Mouse (Mus musculus): ENCODE measurements at regions not wholly inside any gene's neighbourhood (a gene's known extent, or its start where the extent isn't known, plus 50 kb on each side); places are given as distances from the start of the nearest gene placed in this dataset.

GRCm38 (mm10) chr1:63869342-63869741 lies 100.3 kb upstream of the 4933402D24Rik start:
- Histone ChIP-seq H3K27me3 (replicated peaks; ENCODE audit: control insufficient read depth, insufficient read depth, low read length) (no peaks in the 10 kb centered on the region), H3K27ac (ENCODE audit: low read length) (no peak overlapping the region), H3K4me1 (replicated peaks; ENCODE audit: control insufficient read depth, insufficient read depth, low read length) (no peaks in the 10 kb centered on the region), H3K9me3 (ENCODE audit: control insufficient read depth, low read length) (no peaks in the 10 kb centered on the region), H3K4me2 (ENCODE audit: low read length) (no peak overlapping the region), H3K9ac (replicated peaks; ENCODE audit: low read depth, low read length) (no peak overlapping the region), H3K36me3 (ENCODE audit: control insufficient read depth, insufficient read depth) (no peaks in the 10 kb centered on the region), H3K4me3 (replicated peaks; ENCODE audit: low read length) (no peak overlapping the region)
- no peak for ATAC-seq
- WGBS, result 76% methylated on average over 2 of the region's 2 CpGs

GRCm38 (mm10) chr1:63857933-63858649 lies 89.0 kb upstream of the 4933402D24Rik start:
- Histone ChIP-seq H3K9me3 (ENCODE audit: control insufficient read depth, low read length) (no peaks in the 10 kb centered on the region), H3K27ac (ENCODE audit: low read length) (peak overlapping the region; percentile 72), H3K36me3 (ENCODE audit: control insufficient read depth, insufficient read depth) (no peaks in the 10 kb centered on the region), H3K27me3 (replicated peaks; ENCODE audit: control insufficient read depth, insufficient read depth, low read length) (no peaks in the 10 kb centered on the region), H3K4me2 (ENCODE audit: low read length) (no peak overlapping the region), H3K4me3 (replicated peaks; ENCODE audit: low read length) (no peak overlapping the region), H3K9ac (replicated peaks; ENCODE audit: low read depth, low read length) (no peak overlapping the region), H3K4me1 (replicated peaks; ENCODE audit: control insufficient read depth, insufficient read depth, low read length) (peaks cover 11% of the 10 kb centered on the region)
- peak; percentile 45 for ATAC-seq
- WGBS, result 25% methylated on average over 6 of the region's 6 CpGs

- H3K4me2 ChIP-seq (ENCODE audit: low read length), result no peak overlapping the region
- no peak overlapping the region for H3K4me3 ChIP-seq (replicated peaks; ENCODE audit: low read length)
- H3K27me3 ChIP-seq (replicated peaks; ENCODE audit: control insufficient read depth, insufficient read depth, low read length), result no peaks in the 10 kb centered on the region
- peak overlapping the region; percentile 54 for H3K27ac ChIP-seq (ENCODE audit: low read length)
- WGBS, result 34% methylated on average over 5 of the region's 5 CpGs
- no peaks in the 10 kb centered on the region for H3K36me3 ChIP-seq (ENCODE audit: control insufficient read depth, insufficient read depth)
- H3K9ac ChIP-seq (replicated peaks; ENCODE audit: low read depth, low read length), result no peak overlapping the region
- ATAC-seq, result 0 out of 2 replicates have a peak, but pooled peaks have one; percentile 31
- peaks cover 11% of the 10 kb centered on the region for H3K4me1 ChIP-seq (replicated peaks; ENCODE audit: control insufficient read depth, insufficient read depth, low read length)
- H3K9me3 ChIP-seq (ENCODE audit: control insufficient read depth, low read length), result no peaks in the 10 kb centered on the region
Measured at GRCm38 (mm10) chr1:63857468-63857867, 88.4 kb upstream of the 4933402D24Rik start.

- H3K27ac ChIP-seq (ENCODE audit: low read length), result no peak overlapping the region
- WGBS, result 81% methylated on average over 2 of the region's 2 CpGs
- no peak for ATAC-seq
- no peak overlapping the region for H3K9ac ChIP-seq (replicated peaks; ENCODE audit: low read depth, low read length)
- no peaks in the 10 kb centered on the region for H3K9me3 ChIP-seq (ENCODE audit: control insufficient read depth, low read length)
- H3K4me3 ChIP-seq (replicated peaks; ENCODE audit: low read length), result no peak overlapping the region
- H3K4me1 ChIP-seq (replicated peaks; ENCODE audit: control insufficient read depth, insufficient read depth, low read length), result peaks cover 11% of the 10 kb centered on the region
- H3K27me3 ChIP-seq (replicated peaks; ENCODE audit: control insufficient read depth, insufficient read depth, low read length), result no peaks in the 10 kb centered on the region
- no peak overlapping the region for H3K4me2 ChIP-seq (ENCODE audit: low read length)
- no peaks in the 10 kb centered on the region for H3K36me3 ChIP-seq (ENCODE audit: control insufficient read depth, insufficient read depth)
Measured at GRCm38 (mm10) chr1:63856366-63856765, 87.3 kb upstream of the 4933402D24Rik start.

GRCm38 (mm10) chr1:63854794-63855193 lies 85.7 kb upstream of the 4933402D24Rik start:
- Histone ChIP-seq H3K27me3 (replicated peaks; ENCODE audit: control insufficient read depth, insufficient read depth, low read length) (no peaks in the 10 kb centered on the region), H3K36me3 (ENCODE audit: control insufficient read depth, insufficient read depth) (no peaks in the 10 kb centered on the region), H3K9me3 (ENCODE audit: control insufficient read depth, low read length) (no peaks in the 10 kb centered on the region), H3K4me3 (replicated peaks; ENCODE audit: low read length) (no peak overlapping the region), H3K4me2 (ENCODE audit: low read length) (no peak overlapping the region), H3K27ac (ENCODE audit: low read length) (no peak overlapping the region), H3K4me1 (replicated peaks; ENCODE audit: control insufficient read depth, insufficient read depth, low read length) (peaks cover 11% of the 10 kb centered on the region), H3K9ac (replicated peaks; ENCODE audit: low read depth, low read length) (no peak overlapping the region)
- no peak for ATAC-seq
- 69% methylated on average over 3 of the region's 3 CpGs for WGBS

- 41% methylated on average over 4 of the region's 4 CpGs for WGBS
- Histone ChIP-seq H3K4me1 (replicated peaks; ENCODE audit: control insufficient read depth, insufficient read depth, low read length) (no peaks in the 10 kb centered on the region), H3K4me2 (ENCODE audit: low read length) (no peak overlapping the region), H3K9me3 (ENCODE audit: control insufficient read depth, low read length) (no peaks in the 10 kb centered on the region), H3K9ac (replicated peaks; ENCODE audit: low read depth, low read length) (no peak overlapping the region), H3K4me3 (replicated peaks; ENCODE audit: low read length) (no peak overlapping the region), H3K36me3 (ENCODE audit: control insufficient read depth, insufficient read depth) (no peaks in the 10 kb centered on the region), H3K27ac (ENCODE audit: low read length) (no peak overlapping the region), H3K27me3 (replicated peaks; ENCODE audit: control insufficient read depth, insufficient read depth, low read length) (no peaks in the 10 kb centered on the region)
- ATAC-seq, result peak; percentile 71
Measured at GRCm38 (mm10) chr1:63851476-63852094, 82.5 kb upstream of the 4933402D24Rik start.

- H3K4me2 ChIP-seq (ENCODE audit: low read length), result no peak overlapping the region
- no peaks in the 10 kb centered on the region for H3K9me3 ChIP-seq (ENCODE audit: control insufficient read depth, low read length)
- H3K27ac ChIP-seq (ENCODE audit: low read length), result no peak overlapping the region
- no peak for ATAC-seq
- H3K9ac ChIP-seq (replicated peaks; ENCODE audit: low read depth, low read length), result no peak overlapping the region
- H3K4me1 ChIP-seq (replicated peaks; ENCODE audit: control insufficient read depth, insufficient read depth, low read length), result no peaks in the 10 kb centered on the region
- no peaks in the 10 kb centered on the region for H3K27me3 ChIP-seq (replicated peaks; ENCODE audit: control insufficient read depth, insufficient read depth, low read length)
- H3K36me3 ChIP-seq (ENCODE audit: control insufficient read depth, insufficient read depth), result no peaks in the 10 kb centered on the region
- no peak overlapping the region for H3K4me3 ChIP-seq (replicated peaks; ENCODE audit: low read length)
- WGBS, result 83% methylated on average over 3 of the region's 3 CpGs
Measured at GRCm38 (mm10) chr1:63850262-63850661, 81.2 kb upstream of the 4933402D24Rik start.

- Histone ChIP-seq H3K27me3 (replicated peaks; ENCODE audit: control insufficient read depth, insufficient read depth, low read length) (no peaks in the 10 kb centered on the region), H3K4me3 (replicated peaks; ENCODE audit: low read length) (no peak overlapping the region), H3K36me3 (ENCODE audit: control insufficient read depth, insufficient read depth) (no peaks in the 10 kb centered on the region), H3K4me2 (ENCODE audit: low read length) (no peak overlapping the region), H3K27ac (ENCODE audit: low read length) (no peak overlapping the region), H3K4me1 (replicated peaks; ENCODE audit: control insufficient read depth, insufficient read depth, low read length) (0 out of 2 replicates have a peak, but pooled peaks cover 2% of the 10 kb centered on the region), H3K9ac (replicated peaks; ENCODE audit: low read depth, low read length) (no peak overlapping the region), H3K9me3 (ENCODE audit: control insufficient read depth, low read length) (no peaks in the 10 kb centered on the region)
- peak; percentile 84 for ATAC-seq
- WGBS, result 18% methylated on average over 5 of the region's 5 CpGs
Measured at GRCm38 (mm10) chr1:63828174-63828844, 59.2 kb upstream of the 4933402D24Rik start.

- Histone ChIP-seq H3K27ac (ENCODE audit: low read length) (peak overlapping the region; percentile 81), H3K27me3 (replicated peaks; ENCODE audit: control insufficient read depth, insufficient read depth, low read length) (no peaks in the 10 kb centered on the region), H3K9ac (replicated peaks; ENCODE audit: low read depth, low read length) (no peak overlapping the region), H3K4me3 (replicated peaks; ENCODE audit: low read length) (no peak overlapping the region), H3K36me3 (ENCODE audit: control insufficient read depth, insufficient read depth) (no peaks in the 10 kb centered on the region), H3K4me2 (ENCODE audit: low read length) (no peak overlapping the region), H3K9me3 (ENCODE audit: control insufficient read depth, low read length) (no peaks in the 10 kb centered on the region), H3K4me1 (replicated peaks; ENCODE audit: control insufficient read depth, insufficient read depth, low read length) (peaks cover 16% of the 10 kb centered on the region)
- WGBS, result 33% methylated on average over 4 of the region's 4 CpGs
- peak; percentile 34; the same call in 1 of the 2 replicates for ATAC-seq
Measured at GRCm38 (mm10) chr1:63820614-63821270, 51.7 kb upstream of the 4933402D24Rik start.
